Mouse (Mus musculus) bone marrow macrophage, adult 2 months (primary cell): ENCODE measurements around the gene Zfp787. TPM values are rescaled to one million over a fixed set of nuclear protein-coding genes. Genes with fewer than 3 reads are reported as not detected.

Experiments used
- H3K27ac ChIP-seq: 2 replicates; pipeline ENCODE4 v1.5.1; 2012; ENCODE audit warnings: low read depth, low read length; ENCODE audit not compliant: insufficient read depth
- H3K4me1 ChIP-seq: 2 replicates; pipeline ENCODE4 v1.6.1; 2012; ENCODE audit warnings: low read length; ENCODE audit not compliant: control insufficient read depth, insufficient read depth
- H3K4me3 ChIP-seq: 2 replicates; pipeline ENCODE4 v1.5.1; 2012; ENCODE audit warnings: mild to moderate bottlenecking, low read length, moderate library complexity; ENCODE audit not compliant: insufficient read depth
- CTCF ChIP-seq: IDR thresholded peaks from 2 replicates; pipeline ENCODE4 v1.5.1; 2012; ENCODE audit warnings: low read depth, mild to moderate bottlenecking, low read length, moderate library complexity
- POLR2A ChIP-seq: IDR thresholded peaks from 2 replicates; pipeline ENCODE4 v1.6.1; 2012; ENCODE audit warnings: mild to moderate bottlenecking, low read depth, low read length, borderline replicate concordance
- polyA plus RNA-seq: library from polyadenylated mRNA; stranded (reverse); fragments of >200 nt; gene quantifications from 2 replicates; pipeline ENCODE4 v1.2.4, GENCODE M21; 2012; ENCODE audit not compliant: missing spikeins, insufficient read depth, insufficient read length

The Zfp787 gene
- 22.8 and 25.1 TPM in 2 replicates for polyA plus RNA-seq

DNA sequence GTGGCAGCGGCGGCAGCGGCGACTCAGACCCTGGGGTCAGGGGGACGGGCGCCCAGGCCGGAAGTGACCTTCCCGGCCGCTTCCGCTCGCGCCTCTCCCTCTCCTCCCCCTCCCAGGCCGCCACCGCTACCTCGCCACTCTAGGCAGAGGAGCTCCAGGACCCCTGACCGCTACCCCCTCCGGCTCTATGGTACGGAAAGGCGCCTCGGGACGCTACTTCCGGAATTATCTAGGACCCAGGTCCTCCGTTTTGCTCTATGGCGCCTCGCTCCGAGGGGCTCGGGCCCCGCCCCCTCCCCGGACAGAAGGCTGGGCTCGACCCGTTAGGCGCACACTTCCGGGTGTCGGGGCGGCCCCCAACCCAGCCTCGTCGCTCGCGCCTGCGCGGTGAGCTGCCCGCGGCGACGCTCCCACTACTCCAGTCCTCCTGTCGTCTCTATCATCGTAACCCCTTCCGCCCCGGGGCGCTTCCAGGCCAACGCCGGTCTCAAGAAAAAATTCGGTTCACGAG lies at the start of gene Zfp787:
Gene Zfp787, minus strand, starts transcription at position 97 of the 511 bp plus-strand sequence.
- no peak for TF ChIP-seq CTCF
- no peak for TF ChIP-seq POLR2A
- Histone ChIP-seq H3K4me3 (peak within 1 kb of the TSS; percentile 87), H3K4me1 (peaks cover 41% of the 10 kb centered on the region), H3K27ac (peak within 1 kb of the TSS; percentile 95)

DNA sequence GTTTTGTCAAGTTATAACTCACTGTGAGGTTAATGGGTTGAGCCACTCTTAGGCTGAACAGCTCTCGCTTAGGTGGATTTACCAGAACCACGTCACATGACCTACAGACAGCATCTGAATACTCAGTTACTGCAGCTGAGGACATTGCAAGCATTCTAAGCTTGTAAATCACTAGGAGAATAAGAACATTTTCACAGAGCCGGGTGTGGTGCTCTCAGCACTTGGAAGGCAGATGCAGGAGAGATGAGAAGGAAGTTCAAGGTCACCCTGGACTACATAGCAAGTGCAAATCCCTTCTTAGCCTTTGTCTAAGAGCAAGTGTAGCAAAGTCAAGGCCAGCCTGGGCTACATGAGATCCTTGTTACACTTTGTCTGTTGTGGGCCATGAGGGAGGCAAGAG lies 48.4 kb upstream of the Zfp787 start:
- TF ChIP-seq POLR2A, result no peak
- TF ChIP-seq CTCF, result no peak
- Histone ChIP-seq H3K4me1 (no peaks in the 10 kb centered on the region), H3K4me3 (no peak overlapping the region), H3K27ac (no peak overlapping the region)

- H3K4me3 ChIP-seq, result no peak within 1 kb of the TSS
- no peaks in the 10 kb centered on the region for H3K4me1 ChIP-seq
- no peak within 1 kb of the TSS for H3K27ac ChIP-seq
- TF ChIP-seq POLR2A (no peak), CTCF (no peak)
Observed at GRCm38 (mm10) chr7:6196790-6197189, 41.0 kb upstream of the Zfp787 start, which contains the start of gene Galp. Galp (plus strand) TSS chr7:6197090.

DNA sequence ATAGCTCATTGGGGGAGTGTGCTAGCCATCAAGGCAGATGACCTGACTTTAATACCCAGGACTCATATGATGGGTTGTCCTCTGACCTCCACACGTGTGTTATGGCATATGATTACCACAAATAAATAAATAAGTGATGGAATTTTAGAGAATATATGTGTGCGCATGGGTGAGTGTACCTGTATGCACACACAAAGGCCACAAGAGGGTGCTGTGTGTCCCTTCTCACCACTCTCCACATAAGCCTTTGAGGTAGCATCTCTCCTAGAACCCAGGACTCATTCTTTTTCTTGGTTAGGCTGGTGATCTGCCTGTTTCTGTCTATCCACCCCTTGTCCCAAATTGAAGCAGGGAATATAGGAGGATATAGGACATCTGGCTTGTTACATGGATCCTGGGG lies 40.0 kb upstream of the Zfp787 start:
- H3K4me3 ChIP-seq, result no peak overlapping the region
- no peak for TF ChIP-seq POLR2A
- TF ChIP-seq CTCF, result no peak
- H3K4me1 ChIP-seq, result no peaks in the 10 kb centered on the region
- H3K27ac ChIP-seq, result no peak overlapping the region

- no peaks in the 10 kb centered on the region for H3K4me1 ChIP-seq
- TF ChIP-seq CTCF, result peak; percentile 94
- TF ChIP-seq POLR2A, result no peak
- H3K4me3 ChIP-seq, result no peak overlapping the region
- no peak overlapping the region for H3K27ac ChIP-seq
Observed at GRCm38 (mm10) chr7:6194129-6194528, 38.3 kb upstream of the Zfp787 start.

- Histone ChIP-seq H3K4me1 (peaks cover 9% of the 10 kb centered on the region), H3K27ac (no peak overlapping the region), H3K4me3 (no peak overlapping the region)
- TF ChIP-seq CTCF (no peak), POLR2A (no peak)
Observed at GRCm38 (mm10) chr7:6191376-6191775, 35.6 kb upstream of the Zfp787 start.

- TF ChIP-seq CTCF, result no peak
- TF ChIP-seq POLR2A, result no peak
- H3K27ac ChIP-seq, result no peak overlapping the region
- H3K4me1 ChIP-seq, result peaks cover 9% of the 10 kb centered on the region
- no peak overlapping the region for H3K4me3 ChIP-seq
Observed at GRCm38 (mm10) chr7:6189542-6189941, 33.7 kb upstream of the Zfp787 start.

GRCm38 (mm10) chr7:6186756-6187155 lies 31.0 kb upstream of the Zfp787 start:
- TF ChIP-seq POLR2A, result no peak
- no peak for TF ChIP-seq CTCF
- no peak overlapping the region for H3K27ac ChIP-seq
- H3K4me3 ChIP-seq, result no peak overlapping the region
- peaks cover 9% of the 10 kb centered on the region for H3K4me1 ChIP-seq

DNA sequence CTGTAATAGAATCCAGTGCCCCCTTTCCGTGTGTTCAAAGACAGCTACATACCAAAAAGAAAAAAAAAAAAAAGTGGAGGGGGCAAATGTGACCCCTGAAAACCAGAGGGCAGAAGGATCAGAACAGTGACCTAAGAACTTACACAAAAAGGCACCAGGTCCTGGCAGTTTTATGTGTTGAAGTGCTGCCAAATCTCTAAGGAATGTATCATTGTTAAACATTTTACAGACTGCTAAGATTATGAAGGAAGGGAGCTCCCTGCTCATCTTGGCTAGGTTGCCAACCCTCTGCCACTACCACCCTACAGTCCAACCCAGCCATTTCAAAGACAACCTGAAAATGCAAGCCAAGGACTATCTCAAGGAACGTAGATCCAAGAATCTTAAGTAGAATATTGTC lies 30.4 kb upstream of the Zfp787 start:
- Histone ChIP-seq H3K27ac (no peak overlapping the region), H3K4me1 (peaks cover 9% of the 10 kb centered on the region)
- TF ChIP-seq CTCF (no peak), POLR2A (no peak)

GRCm38 (mm10) chr7:6185391-6185790 lies 29.6 kb upstream of the Zfp787 start:
- TF ChIP-seq CTCF (no peak), POLR2A (no peak)
- Histone ChIP-seq H3K4me3 (no peak overlapping the region), H3K4me1 (peaks cover 9% of the 10 kb centered on the region), H3K27ac (no peak overlapping the region)

More for the DNA sequence above, 30.4 kb upstream of the Zfp787 start:
- H3K4me3 ChIP-seq, result no peak overlapping the region
